Comparison of ENCODE assay signal across 12 mouse cellular contexts in genomic region chr8:126482348-126482720, GRCm38 (mm10). TPM values are rescaled to one million over a fixed set of nuclear protein-coding genes. Genes with fewer than 3 reads are reported as not detected.
ATAC-seq lines count a peak whose summit lies in the region.
"Had no signal": no experiment of that assay in that cellular context is flagged by ENCODE, and none has a peak within 500 bp of the region (broad histone marks: within the 10 kb centered on the region; RNA-seq: fewer than 3 reads in every experiment).

No protein-coding gene starts in this region.

- no peak overlapping the region for H3K4me2 ChIP-seq in forebrain, embryonic 12.5 days
- H3K4me2 ChIP-seq in forebrain, embryonic 16.5 days (ENCODE audit: low read length): no peak overlapping the region
- no peak overlapping the region for H3K4me2 ChIP-seq in intestine, embryonic 15.5 days (replicated peaks)
- H3K4me2 ChIP-seq in intestine, embryonic 16.5 days (ENCODE audit: low read depth, low read length): no peak overlapping the region
- H3K4me2 ChIP-seq: embryonic facial prominence, embryonic 13.5 days; embryonic facial prominence, embryonic 15.5 days; forebrain, embryonic 13.5 days; forebrain, embryonic 15.5 days had no signal

- ATAC-seq in forebrain, embryonic 12.5 days (ENCODE audit: low FRiP score): no peak
- no peak for ATAC-seq in forebrain, embryonic 16.5 days
- ATAC-seq in intestine, embryonic 15.5 days: 0 out of 2 replicates have a peak, but pooled peaks have one; percentile 12
- ATAC-seq in intestine, embryonic 16.5 days: no peak
- no peak for ATAC-seq in megakaryocyte, adult 5-6 weeks (ENCODE audit: poor library complexity, severe bottlenecking)

- 69% methylated on average over 2 of the region's 2 CpGs for WGBS in forebrain, embryonic 12.5 days
- 67% methylated on average over 2 of the region's 2 CpGs for WGBS in forebrain, embryonic 16.5 days
- 46% methylated on average over 2 of the region's 2 CpGs for WGBS in intestine, embryonic 15.5 days
- WGBS in intestine, embryonic 16.5 days: 49% methylated on average over 2 of the region's 2 CpGs

- no peaks in the 10 kb centered on the region for H3K36me3 ChIP-seq in forebrain, embryonic 12.5 days (replicated peaks)
- H3K36me3 ChIP-seq in forebrain, embryonic 16.5 days (ENCODE audit: control insufficient read depth, insufficient read depth): no peaks in the 10 kb centered on the region
- no peaks in the 10 kb centered on the region for H3K36me3 ChIP-seq in intestine, embryonic 15.5 days
- H3K36me3 ChIP-seq in intestine, embryonic 16.5 days (ENCODE audit: control insufficient read depth, insufficient read depth, low read length): no peaks in the 10 kb centered on the region
- H3K36me3 ChIP-seq in megakaryocyte, embryonic 14.5 days (replicated peaks; ENCODE audit: low read length): no peaks in the 10 kb centered on the region
- H3K36me3 ChIP-seq: embryonic facial prominence, embryonic 13.5 days; embryonic facial prominence, embryonic 15.5 days; forebrain, embryonic 10.5 days; forebrain, embryonic 15.5 days had no signal

- no peak overlapping the region for H3K27ac ChIP-seq in forebrain, embryonic 12.5 days
- H3K27ac ChIP-seq in forebrain, embryonic 16.5 days (ENCODE audit: low read length): no peak overlapping the region
- H3K27ac ChIP-seq in intestine, embryonic 15.5 days: no peak overlapping the region
- no peak overlapping the region for H3K27ac ChIP-seq in intestine, embryonic 16.5 days (ENCODE audit: low read length)
- H3K27ac ChIP-seq: embryonic facial prominence, embryonic 13.5 days; embryonic facial prominence, embryonic 15.5 days; forebrain, embryonic 10.5 days; forebrain, embryonic 13.5 days; forebrain, embryonic 15.5 days had no signal

- no peaks in the 10 kb centered on the region for H3K4me1 ChIP-seq in forebrain, embryonic 12.5 days
- H3K4me1 ChIP-seq in forebrain, embryonic 16.5 days (replicated peaks; ENCODE audit: control insufficient read depth, insufficient read depth, low read length): no peaks in the 10 kb centered on the region
- 0 out of 2 replicates have a peak, but pooled peaks cover 2% of the 10 kb centered on the region for H3K4me1 ChIP-seq in intestine, embryonic 15.5 days (replicated peaks)
- H3K4me1 ChIP-seq in intestine, embryonic 16.5 days (ENCODE audit: control insufficient read depth, insufficient read depth, low read length): peaks cover 5% of the 10 kb centered on the region; the same call in 1 of the 2 replicates
- H3K4me1 ChIP-seq in megakaryocyte, embryonic 14.5 days: peaks cover 46% of the 10 kb centered on the region
- H3K4me1 ChIP-seq: forebrain, embryonic 10.5 days had no signal

- H3K9ac ChIP-seq in forebrain, embryonic 12.5 days: peak overlapping the region; percentile 17; the same call in 1 of the 2 replicates
- no peak overlapping the region for H3K9ac ChIP-seq in forebrain, embryonic 16.5 days (replicated peaks; ENCODE audit: low read depth, low read length)
- H3K9ac ChIP-seq in intestine, embryonic 15.5 days: no peak overlapping the region
- H3K9ac ChIP-seq in intestine, embryonic 16.5 days (ENCODE audit: low read depth, low read length): no peak overlapping the region
- H3K9ac ChIP-seq: embryonic facial prominence, embryonic 13.5 days; embryonic facial prominence, embryonic 15.5 days; forebrain, embryonic 13.5 days; forebrain, embryonic 15.5 days had no signal

- H3K9me3 ChIP-seq in forebrain, embryonic 12.5 days: no peaks in the 10 kb centered on the region
- H3K9me3 ChIP-seq in forebrain, embryonic 16.5 days (ENCODE audit: control insufficient read depth, low read length): no peaks in the 10 kb centered on the region
- no peaks in the 10 kb centered on the region for H3K9me3 ChIP-seq in intestine, embryonic 15.5 days
- H3K9me3 ChIP-seq in intestine, embryonic 16.5 days (ENCODE audit: control insufficient read depth, low read length): no peaks in the 10 kb centered on the region
- H3K9me3 ChIP-seq in megakaryocyte, embryonic 14.5 days: no peaks in the 10 kb centered on the region
- H3K9me3 ChIP-seq: embryonic facial prominence, embryonic 13.5 days; embryonic facial prominence, embryonic 15.5 days; forebrain, embryonic 10.5 days; forebrain, embryonic 13.5 days; forebrain, embryonic 15.5 days had no signal

- H3K27me3 ChIP-seq in forebrain, embryonic 12.5 days: peaks cover 14% of the 10 kb centered on the region; the same call in 1 of the 2 replicates
- H3K27me3 ChIP-seq in forebrain, embryonic 16.5 days (replicated peaks; ENCODE audit: control insufficient read depth, insufficient read depth, low read length): no peaks in the 10 kb centered on the region
- H3K27me3 ChIP-seq in intestine, embryonic 15.5 days (replicated peaks): no peaks in the 10 kb centered on the region
- no peaks in the 10 kb centered on the region for H3K27me3 ChIP-seq in intestine, embryonic 16.5 days (replicated peaks; ENCODE audit: control insufficient read depth, insufficient read depth, low read length)
- H3K27me3 ChIP-seq in megakaryocyte, embryonic 14.5 days (replicated peaks): peaks cover 14% of the 10 kb centered on the region
- H3K27me3 ChIP-seq: embryonic facial prominence, embryonic 13.5 days; embryonic facial prominence, embryonic 15.5 days; forebrain, embryonic 15.5 days had no signal

- no peak overlapping the region for H3K4me3 ChIP-seq in forebrain, embryonic 12.5 days (replicated peaks)
- H3K4me3 ChIP-seq in forebrain, embryonic 16.5 days (replicated peaks; ENCODE audit: low read length): no peak overlapping the region
- no peak overlapping the region for H3K4me3 ChIP-seq in intestine, embryonic 15.5 days (replicated peaks)
- no peak overlapping the region for H3K4me3 ChIP-seq in intestine, embryonic 16.5 days (ENCODE audit: low read length)
- H3K4me3 ChIP-seq in megakaryocyte, embryonic 14.5 days (replicated peaks): peak overlapping the region; percentile 86
- H3K4me3 ChIP-seq: embryonic facial prominence, embryonic 13.5 days; embryonic facial prominence, embryonic 15.5 days; erythroblast, embryonic 14.5 days; forebrain, embryonic 10.5 days; forebrain, embryonic 13.5 days; forebrain, embryonic 15.5 days had no signal

RNA-seq across cellular contexts. Expression of gene Tarbp1, which starts 7.5 kb away (rescaled TPM):
- polyA plus RNA-seq in forebrain, embryonic 12.5 days (2016; fragmentation: Nextera tagmentation; extraction: Ambion mirVana): 2.4 and 2.6 TPM in 2 replicates
- 1.8 TPM in 2 replicates for polyA plus RNA-seq in forebrain, embryonic 16.5 days (2015; fragmentation: Nextera tagmentation; extraction: Ambion mirVana)
- polyA plus RNA-seq in intestine, embryonic 15.5 days (2015; fragmentation: Nextera tagmentation; extraction: Ambion mirVana): 3.0 and 3.1 TPM in 2 replicates
- polyA plus RNA-seq in intestine, embryonic 16.5 days (2015; fragmentation: Nextera tagmentation; extraction: Ambion mirVana): 1.6 and 1.9 TPM in 2 replicates
- 0.34 TPM in 1 of 2 replicates, not detected in the other for polyA plus RNA-seq in megakaryocyte, embryonic 14.5 days (2012; ENCODE audit: insufficient read depth, low replicate concordance)
- 3.2 TPM in 2 replicates for total RNA-seq in megakaryocyte, adult 5-6 weeks (2015)
- total RNA-seq in megakaryocyte, adult 5-6 weeks (2017): 2.3 TPM in 2 replicates
